Mouse (Mus musculus) intestine, embryonic 15.5 days (tissue): ENCODE results near the gene Arhgef2. TPM values are rescaled to one million over a fixed set of nuclear protein-coding genes. Genes with fewer than 3 reads are reported as not detected.
"Not testable (repeated sequence)": the region's sequence is repeated elsewhere in the genome, so short reads cannot be mapped to it uniquely, and the experiment has no call there.

Source experiments
- ATAC-seq: fragments of 200-750 bp; cut with Nextera tagmentation; 2 replicates; pipeline ENCODE4 v1.8.0; 2017; ENCODE audit warnings: moderate TSS enrichment, moderate library complexity
- H3K27ac ChIP-seq: fragments of 300-500 bp; sonication (generic); 2 replicates; pipeline ENCODE4 v1.5.1; 2015; ENCODE audit warnings: mild to moderate bottlenecking, inconsistent platforms
- H3K27me3 ChIP-seq: fragments of 300-500 bp; sonication (generic); replicated peaks from 2 replicates; pipeline ENCODE4 v1.6.1; 2015; ENCODE audit warnings: inconsistent platforms
- H3K36me3 ChIP-seq: fragments of 300-500 bp; sonication (generic); 2 replicates; pipeline ENCODE4 v1.6.1; 2015; ENCODE audit warnings: inconsistent platforms
- H3K4me1 ChIP-seq: fragments of 300-500 bp; sonication (generic); replicated peaks from 2 replicates; pipeline ENCODE4 v1.6.1; 2015; ENCODE audit warnings: inconsistent platforms
- H3K4me2 ChIP-seq: fragments of 300-500 bp; sonication (generic); replicated peaks from 2 replicates; pipeline ENCODE4 v1.6.1; 2015; ENCODE audit warnings: mild to moderate bottlenecking, inconsistent platforms
- H3K4me3 ChIP-seq: fragments of 300-500 bp; sonication (generic); replicated peaks from 2 replicates; pipeline ENCODE4 v1.5.1; 2015; ENCODE audit warnings: inconsistent platforms
- H3K9ac ChIP-seq: fragments of 300-500 bp; sonication (generic); 2 replicates; pipeline ENCODE4 v1.6.1; 2015; ENCODE audit warnings: inconsistent platforms
- H3K9me3 ChIP-seq: fragments of 300-500 bp; sonication (generic); 2 replicates; pipeline ENCODE4 v1.6.1; 2016; ENCODE audit warnings: inconsistent platforms
- WGBS: fragments of 180-500 bp; shearing (Covaris S2); methylation state at CpG from one replicate; pipeline ENCODE4 v1.1.7; 2015; 5-methylcytosine and 5-hydroxymethylcytosine counted together
- polyA plus RNA-seq: library from polyadenylated mRNA; unstranded; fragments of >200 nt; fragmentation: Nextera tagmentation; extraction: Ambion mirVana; gene quantifications from 2 replicates; pipeline ENCODE4 v1.2.1, GENCODE M21; 2015

The Arhgef2 gene
- polyA plus RNA-seq, 1 experiment from 2014 or later, result 60.4 TPM

DNA sequence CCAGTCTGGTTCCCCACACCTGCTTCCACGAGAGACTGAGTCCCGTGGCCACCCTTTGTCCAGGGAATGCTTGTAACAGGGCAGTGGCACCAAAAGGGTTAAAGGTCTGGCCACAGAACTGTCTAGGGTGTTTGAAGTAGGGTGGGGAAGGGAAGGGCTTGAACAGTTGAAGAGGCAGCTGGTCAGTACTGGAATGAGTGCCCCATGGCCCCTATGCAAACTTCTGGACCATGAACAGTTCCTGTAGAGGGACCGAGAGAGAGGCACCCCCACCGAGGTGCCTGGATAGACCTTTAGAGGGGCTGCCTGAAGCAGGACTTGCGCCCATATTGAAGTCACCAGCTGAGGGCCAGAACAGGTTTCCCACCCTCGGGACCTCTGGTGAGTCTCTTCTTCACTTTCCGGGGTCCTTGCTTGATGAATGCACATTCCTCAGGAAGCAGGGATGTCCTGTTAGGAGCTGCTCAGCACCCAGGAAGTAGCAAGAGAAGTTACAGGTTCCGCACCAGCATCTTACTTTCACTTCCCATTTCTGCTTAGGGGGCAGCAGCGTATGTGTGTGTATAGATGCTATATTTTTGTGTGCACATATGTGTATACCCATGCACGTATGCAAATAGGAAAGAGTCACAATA lies 12.7 kb upstream of the Arhgef2 start:
- Histone ChIP-seq H3K4me1 (peaks cover 23% of the 10 kb centered on the region), H3K27ac (no peak overlapping the region), H3K27me3 (no peaks in the 10 kb centered on the region), H3K4me2 (peak overlapping the region; percentile 15; the same call in 1 of the 2 replicates), H3K9me3 (no peaks in the 10 kb centered on the region), H3K36me3 (peaks cover 5% of the 10 kb centered on the region), H3K9ac (no peak overlapping the region), H3K4me3 (no peak overlapping the region)
- 67% methylated on average over 10 of the region's 10 CpGs for WGBS
- ATAC-seq, result peak; percentile 37; the same call in 1 of the 2 replicates

DNA sequence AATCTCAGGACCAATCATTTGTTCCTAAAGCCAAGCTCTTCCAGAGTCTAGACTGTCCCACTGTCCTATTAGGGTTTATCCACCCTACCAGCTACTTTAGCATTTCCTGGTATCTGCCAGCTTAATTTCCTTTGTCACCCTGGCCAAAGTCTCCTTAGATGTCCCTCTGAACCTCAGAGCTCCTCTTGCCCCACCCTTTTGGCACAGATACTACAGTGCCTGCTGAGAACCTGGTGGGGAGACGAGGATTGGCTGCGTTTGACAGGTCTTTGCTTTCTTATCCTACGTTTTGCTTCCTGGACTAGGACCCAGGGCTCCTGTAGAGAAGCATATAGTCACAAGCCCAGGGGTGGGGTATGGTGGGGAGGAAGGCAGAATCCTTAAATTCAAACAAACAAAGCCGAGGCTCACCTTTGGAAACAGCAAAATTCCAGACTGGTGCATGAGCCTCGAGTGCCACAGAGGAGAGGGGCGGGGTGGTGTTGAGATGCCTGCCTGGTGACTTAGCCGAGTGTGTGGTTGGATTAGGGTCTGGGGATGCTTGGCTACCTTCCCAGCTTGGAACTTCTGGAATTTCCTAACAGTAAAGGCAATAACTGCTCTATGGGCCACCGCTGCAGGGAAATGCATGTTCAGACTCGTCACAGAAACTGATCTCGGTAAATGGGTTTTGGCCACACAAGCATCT lies 11.7 kb upstream of the Arhgef2 start:
- Histone ChIP-seq H3K36me3 (no peaks in the 10 kb centered on the region), H3K9me3 (no peaks in the 10 kb centered on the region), H3K9ac (no peak overlapping the region), H3K27ac (peak overlapping the region; percentile 20), H3K4me3 (no peak overlapping the region), H3K27me3 (no peaks in the 10 kb centered on the region), H3K4me1 (peaks cover 23% of the 10 kb centered on the region), H3K4me2 (peak overlapping the region; percentile 34; the same call in 1 of the 2 replicates)
- peak; percentile 75 for ATAC-seq
- 37% methylated on average over 10 of the region's 10 CpGs for WGBS

DNA sequence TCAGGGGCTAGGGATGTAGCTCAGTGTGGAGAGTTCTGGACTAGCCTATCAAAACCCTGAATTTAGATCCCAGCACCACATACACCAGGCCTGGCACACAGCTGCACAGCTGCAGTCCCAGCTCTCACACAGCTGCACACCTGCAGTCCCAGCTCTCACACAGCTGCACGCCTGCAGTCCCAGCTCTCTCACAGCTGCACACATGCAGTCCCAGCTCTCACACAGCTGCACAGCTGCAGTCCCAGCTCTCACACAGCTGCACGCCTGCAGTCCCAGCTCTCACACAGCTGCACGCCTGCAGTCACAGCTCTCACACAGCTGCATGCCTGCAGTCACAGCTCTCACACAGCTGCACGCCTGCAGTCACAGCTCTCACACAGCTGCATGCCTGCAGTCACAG lies 9.2 kb upstream of the Arhgef2 start:
- not testable (repeated sequence) for H3K27ac ChIP-seq, H3K9ac ChIP-seq, H3K36me3 ChIP-seq, ATAC-seq, H3K27me3 ChIP-seq, H3K4me3 ChIP-seq, H3K4me2 ChIP-seq, H3K9me3 ChIP-seq
- peaks cover 20% of the 10 kb centered on the region for H3K4me1 ChIP-seq
- WGBS, result 87% methylated on average over 4 of the region's 4 CpGs

DNA sequence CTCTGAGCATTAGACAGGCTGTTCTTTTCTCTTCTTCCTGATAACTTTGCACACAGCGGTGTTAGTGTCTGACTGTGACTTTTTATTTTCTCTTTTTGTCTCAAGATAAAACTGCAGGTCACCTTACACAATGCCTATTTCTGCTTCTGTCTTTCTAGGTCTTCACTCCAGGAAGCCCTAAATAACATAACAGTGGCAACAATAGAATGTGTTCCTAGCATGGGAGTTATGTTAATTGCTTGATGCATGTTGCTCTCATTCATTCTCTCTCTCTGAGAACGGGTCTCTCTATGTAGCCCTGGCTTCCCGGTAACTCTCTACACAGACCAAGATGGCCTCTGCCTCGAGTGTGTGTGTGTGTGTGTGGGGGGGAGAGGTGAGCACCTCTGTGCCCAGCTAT lies 3.3 kb upstream of the Arhgef2 start:
- no peaks in the 10 kb centered on the region for H3K9me3 ChIP-seq
- 80% methylated on average over 4 of the region's 4 CpGs for WGBS
- ATAC-seq, result no peak
- H3K27me3 ChIP-seq, result no peaks in the 10 kb centered on the region
- H3K27ac ChIP-seq, result no peak overlapping the region
- no peak overlapping the region for H3K4me2 ChIP-seq
- no peak overlapping the region for H3K9ac ChIP-seq
- no peaks in the 10 kb centered on the region for H3K36me3 ChIP-seq
- H3K4me3 ChIP-seq, result no peak overlapping the region
- peaks cover 4% of the 10 kb centered on the region; the same call in 1 of the 2 replicates for H3K4me1 ChIP-seq

DNA sequence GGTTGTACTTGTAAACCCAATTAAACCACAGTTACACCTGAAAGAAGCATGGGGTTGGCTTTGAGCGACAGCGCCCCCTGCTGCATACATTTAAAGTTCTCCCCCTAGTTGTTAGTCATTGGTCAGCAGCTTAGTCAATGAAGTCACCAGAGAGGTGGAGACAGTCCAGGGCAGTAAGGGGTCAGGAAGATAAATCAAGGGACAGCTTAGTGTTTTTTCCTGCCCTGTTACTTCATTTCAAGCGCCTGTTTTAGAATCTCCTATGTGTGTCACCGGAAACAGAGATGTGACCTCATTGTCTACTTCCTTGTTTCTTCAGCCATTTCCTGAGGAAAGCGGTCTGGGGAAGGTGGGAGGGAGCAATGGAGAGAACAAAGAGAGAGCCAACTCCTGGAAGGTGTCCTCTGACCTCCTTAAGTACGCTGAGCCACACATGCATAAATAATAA lies 2.0 kb upstream of the Arhgef2 start:
- peaks cover 7% of the 10 kb centered on the region; the same call in 1 of the 2 replicates for H3K4me1 ChIP-seq
- H3K9ac ChIP-seq, result no peak overlapping the region
- ATAC-seq, result peak; percentile 50
- no peak overlapping the region for H3K27ac ChIP-seq
- no peak overlapping the region for H3K4me3 ChIP-seq
- WGBS, result 19% methylated on average over 6 of the region's 6 CpGs
- H3K4me2 ChIP-seq, result no peak overlapping the region
- H3K9me3 ChIP-seq, result no peaks in the 10 kb centered on the region
- no peaks in the 10 kb centered on the region for H3K27me3 ChIP-seq
- no peaks in the 10 kb centered on the region for H3K36me3 ChIP-seq

DNA sequence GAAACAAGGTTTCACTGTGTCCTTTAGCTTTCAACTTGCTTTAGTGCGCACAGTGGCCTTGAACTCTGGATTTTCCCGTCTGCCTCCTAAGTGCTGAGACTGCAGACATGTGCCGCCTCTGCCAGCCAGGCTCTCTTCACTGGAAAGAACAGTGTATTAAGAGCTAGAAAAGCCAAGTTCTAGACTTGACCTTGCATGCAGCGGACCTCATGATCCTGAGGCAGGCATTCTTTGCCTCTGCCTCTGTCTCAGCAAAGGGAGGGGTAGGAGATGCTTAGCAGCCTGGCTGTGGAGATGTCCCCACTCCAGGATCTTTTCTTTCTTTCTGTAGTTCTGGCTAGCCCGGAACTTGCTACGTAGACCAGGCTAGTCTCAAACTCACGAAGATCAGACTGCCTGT lies 903 bp upstream of the Arhgef2 start:
- Histone ChIP-seq H3K27ac (no peak overlapping the region), H3K27me3 (no peaks in the 10 kb centered on the region), H3K9me3 (no peaks in the 10 kb centered on the region), H3K4me2 (no peak overlapping the region), H3K36me3 (no peaks in the 10 kb centered on the region), H3K9ac (no peak overlapping the region), H3K4me3 (no peak overlapping the region), H3K4me1 (peaks cover 7% of the 10 kb centered on the region; the same call in 1 of the 2 replicates)
- WGBS, result 86% methylated on average over 7 of the region's 7 CpGs
- ATAC-seq, result no peak

DNA sequence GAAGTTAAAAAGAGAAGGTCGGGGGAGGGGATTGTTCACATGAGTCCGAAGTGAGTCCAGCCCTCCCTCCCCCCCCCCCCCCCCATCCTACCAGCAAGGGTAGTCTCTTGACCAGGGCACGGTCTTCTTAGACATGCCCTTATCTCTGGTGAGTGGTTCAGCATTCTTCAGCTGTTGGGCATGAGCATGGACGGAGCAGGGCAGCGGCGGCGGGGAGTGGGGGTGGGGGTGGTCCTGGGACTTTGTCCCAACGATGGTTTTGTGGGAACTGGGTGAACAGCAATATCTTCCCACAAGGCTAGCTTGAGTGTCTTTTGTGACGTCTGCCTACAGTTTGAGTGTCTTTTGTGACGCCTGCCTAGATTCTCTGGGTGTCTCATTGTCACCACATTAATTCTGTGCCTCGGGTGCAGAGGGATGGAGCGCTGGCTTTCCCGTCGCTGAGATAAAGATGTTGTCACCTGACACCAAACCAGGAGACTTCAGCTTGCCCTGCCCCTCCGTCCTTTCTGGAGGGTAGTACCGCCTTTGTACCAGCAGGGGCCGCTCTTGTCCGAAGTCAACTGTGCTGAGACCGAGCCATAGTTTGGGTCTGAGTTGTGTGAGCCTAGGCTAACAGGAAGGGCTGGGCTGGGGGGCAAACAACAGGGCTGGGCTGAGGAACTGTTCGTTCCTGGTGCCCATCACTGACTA lies 1.4 kb downstream of the Arhgef2 start:
- under 1% methylated on average over 20 of the region's 20 CpGs for WGBS

DNA sequence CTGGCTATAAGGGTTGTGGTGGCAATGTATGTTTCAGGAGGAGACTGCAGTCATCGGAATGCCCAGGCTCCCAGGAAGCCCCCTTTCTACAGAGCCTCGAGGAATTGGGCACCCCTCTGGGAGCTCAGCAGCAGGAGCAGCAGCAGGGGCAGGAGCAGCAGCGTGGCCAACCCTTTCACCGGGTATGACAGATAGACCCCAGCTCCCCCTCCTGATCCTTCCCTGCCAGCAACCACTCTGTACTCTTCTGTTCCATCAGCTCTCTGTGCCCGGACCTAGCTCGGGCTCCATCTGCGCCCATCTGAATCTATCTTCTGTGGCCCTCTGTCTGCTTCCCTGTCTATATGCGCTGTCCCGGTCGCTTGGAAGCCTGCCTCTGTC lies 2.0 kb downstream of the Arhgef2 start:
- H3K4me3 ChIP-seq, result peak overlapping the region; percentile 13; the same call in 1 of the 2 replicates
- H3K36me3 ChIP-seq, result no peaks in the 10 kb centered on the region
- ATAC-seq, result peak; percentile 46; the same call in 1 of the 2 replicates
- H3K9me3 ChIP-seq, result no peaks in the 10 kb centered on the region
- peaks cover 7% of the 10 kb centered on the region; the same call in 1 of the 2 replicates for H3K4me1 ChIP-seq
- H3K4me2 ChIP-seq, result peak overlapping the region; percentile 60
- H3K27me3 ChIP-seq, result no peaks in the 10 kb centered on the region
- 26% methylated on average over 10 of the region's 10 CpGs for WGBS
- H3K9ac ChIP-seq, result no peak overlapping the region
- no peak overlapping the region for H3K27ac ChIP-seq

More for the DNA sequence above, 1.4 kb downstream of the Arhgef2 start:
- Histone ChIP-seq H3K4me1 (peaks cover 7% of the 10 kb centered on the region; the same call in 1 of the 2 replicates), H3K4me3 (peak overlapping the region; percentile 17), H3K9ac (peak overlapping the region; percentile 13; the same call in 1 of the 2 replicates), H3K36me3 (no peaks in the 10 kb centered on the region), H3K27me3 (no peaks in the 10 kb centered on the region), H3K4me2 (peak overlapping the region; percentile 60), H3K27ac (no peak overlapping the region), H3K9me3 (no peaks in the 10 kb centered on the region)
- peak; percentile 92 for ATAC-seq

DNA sequence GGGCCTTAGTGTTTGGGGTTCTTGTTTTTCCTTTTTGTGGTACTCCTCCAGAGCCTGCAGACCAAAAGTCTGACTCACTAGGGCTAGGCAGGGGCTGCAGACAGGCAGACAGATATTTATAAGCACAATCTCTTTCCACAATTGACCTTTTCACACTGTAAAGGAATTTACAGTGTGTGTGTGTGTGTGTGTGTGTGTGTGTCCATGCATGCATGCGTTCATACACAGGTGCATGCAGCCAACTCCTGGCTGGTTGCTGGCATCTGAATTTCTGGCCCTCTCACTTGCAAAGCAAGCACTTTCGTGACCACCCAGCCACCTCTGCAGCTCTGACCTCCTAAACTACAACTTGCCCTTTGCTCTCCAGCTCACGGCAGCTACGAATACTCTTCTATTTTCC lies 3.3 kb downstream of the Arhgef2 start:
- no peak overlapping the region for H3K9ac ChIP-seq
- H3K27me3 ChIP-seq, result no peaks in the 10 kb centered on the region
- no peaks in the 10 kb centered on the region for H3K36me3 ChIP-seq
- H3K27ac ChIP-seq, result no peak overlapping the region
- WGBS, result 64% methylated on average over 4 of the region's 4 CpGs
- ATAC-seq, result no peak
- H3K9me3 ChIP-seq, result no peaks in the 10 kb centered on the region
- H3K4me3 ChIP-seq, result no peak overlapping the region
- peaks cover 7% of the 10 kb centered on the region; the same call in 1 of the 2 replicates for H3K4me1 ChIP-seq
- no peak overlapping the region for H3K4me2 ChIP-seq

DNA sequence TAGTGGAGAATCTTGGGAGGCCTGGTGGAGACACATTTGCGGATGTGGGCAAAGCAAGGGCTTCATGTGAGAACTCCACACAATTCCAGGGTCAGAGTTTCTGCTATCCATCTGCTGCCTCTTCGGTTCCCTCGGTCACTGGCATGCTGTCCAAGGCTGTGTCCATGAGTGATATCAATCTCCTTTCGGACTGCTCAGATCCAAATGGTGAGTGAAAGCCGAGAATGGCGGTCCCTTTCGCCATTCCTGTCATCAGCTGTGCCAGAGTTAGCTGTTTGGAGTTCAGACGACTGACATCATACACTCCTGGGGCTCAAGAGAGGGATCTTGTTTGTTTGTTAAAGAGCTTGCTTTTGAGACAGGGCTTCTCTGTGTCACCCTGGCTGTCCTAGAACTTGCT lies 8.7 kb downstream of the Arhgef2 start:
- Histone ChIP-seq H3K9me3 (no peaks in the 10 kb centered on the region), H3K9ac (no peak overlapping the region), H3K27ac (no peak overlapping the region), H3K4me1 (peaks cover 18% of the 10 kb centered on the region), H3K4me3 (no peak overlapping the region), H3K27me3 (no peaks in the 10 kb centered on the region), H3K36me3 (no peaks in the 10 kb centered on the region), H3K4me2 (no peak overlapping the region)
- 78% methylated on average over 8 of the region's 8 CpGs for WGBS
- no peak for ATAC-seq

DNA sequence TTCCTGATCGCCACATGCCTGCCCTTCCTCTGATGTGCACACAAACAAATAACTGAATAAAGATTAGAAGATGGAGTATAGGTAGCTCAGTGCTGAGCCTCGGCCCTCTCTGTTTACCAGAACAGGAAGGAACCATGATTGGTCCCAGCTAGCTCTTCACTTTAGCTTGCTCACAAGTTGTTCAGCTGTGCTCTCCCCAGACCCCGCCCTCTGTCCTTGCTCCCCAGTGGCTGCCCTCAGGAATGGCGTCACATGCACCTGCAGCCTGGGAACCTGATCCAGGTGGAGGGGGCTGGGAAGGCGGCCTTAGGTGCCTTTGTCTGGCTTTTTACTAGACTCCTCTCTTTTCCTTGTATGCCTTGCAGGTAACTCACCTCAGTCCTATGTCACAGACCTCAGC lies 9.4 kb downstream of the Arhgef2 start:
- H3K4me1 ChIP-seq, result peaks cover 18% of the 10 kb centered on the region
- WGBS, result 57% methylated on average over 5 of the region's 5 CpGs
- H3K27me3 ChIP-seq, result no peaks in the 10 kb centered on the region
- H3K27ac ChIP-seq, result 0 out of 2 replicates have a peak overlapping the region, but pooled peaks have one; percentile 32
- no peaks in the 10 kb centered on the region for H3K9me3 ChIP-seq
- peak; percentile 84 for ATAC-seq
- H3K36me3 ChIP-seq, result no peaks in the 10 kb centered on the region
- H3K9ac ChIP-seq, result no peak overlapping the region
- H3K4me2 ChIP-seq, result no peak overlapping the region
- no peak overlapping the region for H3K4me3 ChIP-seq

DNA sequence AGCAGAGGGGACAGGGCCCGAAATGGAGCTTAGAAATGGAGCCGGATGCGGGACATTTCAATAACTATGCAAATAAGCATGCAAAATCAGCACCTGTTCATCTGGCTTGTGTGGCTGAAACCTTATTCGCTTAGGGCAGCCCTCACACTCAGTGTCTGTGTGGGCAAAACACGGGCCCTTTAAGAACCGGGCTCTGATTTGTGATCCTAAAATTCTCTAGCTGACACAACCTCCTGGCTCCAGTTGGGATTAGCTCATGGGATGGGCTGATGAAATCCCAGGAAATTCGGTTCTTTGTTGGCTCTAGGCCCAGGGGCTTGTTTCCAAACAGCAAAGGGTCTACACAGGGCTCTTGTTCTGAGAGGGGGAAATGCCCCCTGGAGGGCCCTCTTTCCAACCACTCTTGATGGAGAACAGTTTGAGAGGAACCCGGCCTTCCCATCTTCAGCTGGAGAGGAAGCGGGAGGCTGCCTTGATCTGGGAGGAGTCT lies 10.2 kb downstream of the Arhgef2 start:
- H3K27ac ChIP-seq, result peak overlapping the region; percentile 34; the same call in 1 of the 2 replicates
- 47% methylated on average over 9 of the region's 9 CpGs for WGBS
- ATAC-seq, result no peak; the same call in 1 of the 2 replicates
- H3K9me3 ChIP-seq, result no peaks in the 10 kb centered on the region
- peaks cover 18% of the 10 kb centered on the region for H3K4me1 ChIP-seq
- no peak overlapping the region for H3K9ac ChIP-seq
- H3K4me2 ChIP-seq, result 0 out of 2 replicates have a peak overlapping the region, but pooled peaks have one; percentile 12
- no peaks in the 10 kb centered on the region for H3K27me3 ChIP-seq
- H3K36me3 ChIP-seq, result no peaks in the 10 kb centered on the region
- 0 out of 2 replicates have a peak overlapping the region, but pooled peaks have one; percentile 4 for H3K4me3 ChIP-seq
